Mouse (Mus musculus): ENCODE measurements at regions not wholly inside any gene's neighbourhood (a gene's known extent, or its start where the extent isn't known, plus 50 kb on each side); places are given as distances from the start of the nearest gene placed in this dataset.

DNA sequence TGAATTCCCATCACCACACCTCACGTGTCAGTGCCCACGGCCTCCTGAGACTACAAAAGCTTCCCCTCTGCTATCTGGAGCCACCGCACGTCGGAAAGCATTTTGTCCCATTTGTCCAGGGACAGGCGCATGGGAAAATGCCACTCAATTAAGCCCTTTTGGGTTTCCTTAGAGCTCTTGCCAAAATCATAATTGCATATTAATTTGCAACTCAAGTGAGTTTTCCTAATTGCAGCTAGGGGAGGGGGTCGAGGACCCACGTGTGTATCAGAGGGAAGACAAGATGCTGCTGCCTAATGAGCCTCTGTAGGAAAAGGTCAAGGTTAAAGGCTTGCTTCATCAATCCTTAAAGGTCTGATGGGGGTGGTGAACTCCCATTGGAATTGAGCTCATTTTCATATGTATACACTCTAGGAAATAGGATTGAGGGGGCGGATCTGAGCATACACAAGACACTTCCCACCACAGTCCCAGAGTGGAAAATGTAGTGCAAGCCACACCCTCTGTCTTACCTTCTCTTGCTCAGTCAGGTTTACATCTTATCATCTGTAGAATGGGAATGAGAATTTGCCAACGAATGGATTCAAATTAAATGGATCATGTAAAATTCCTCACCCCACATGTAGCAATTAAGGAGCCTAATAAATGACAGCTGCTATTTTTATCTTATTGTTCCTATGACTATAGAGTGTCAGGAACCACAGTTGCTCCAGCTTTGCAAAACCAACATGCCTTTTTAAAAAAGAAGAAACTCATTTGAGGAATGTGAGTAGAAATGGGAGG, 179.6 kb upstream of the Tenm4 start:
- ATAC-seq (ENCODE audit: low FRiP score) = no peak
- Histone ChIP-seq H3K4me2 (no peak overlapping the region), H3K9ac (replicated peaks) (no peak overlapping the region), H3K4me1 (no peaks in the 10 kb centered on the region; the same call in 1 of the 2 replicates), H3K27me3 (replicated peaks) (peaks cover 5% of the 10 kb centered on the region; the same call in 1 of the 2 replicates), H3K4me3 (replicated peaks) (no peak overlapping the region), H3K27ac (replicated peaks) (no peak overlapping the region), H3K36me3 (no peaks in the 10 kb centered on the region), H3K9me3 (replicated peaks) (no peaks in the 10 kb centered on the region)
- WGBS = 21% methylated on average over 10 of the region's 10 CpGs

- no peak overlapping the region for H3K27ac ChIP-seq (replicated peaks)
- H3K4me3 ChIP-seq (replicated peaks) = no peak overlapping the region
- H3K36me3 ChIP-seq = no peaks in the 10 kb centered on the region
- 91% methylated on average over 3 of the region's 3 CpGs for WGBS
- H3K27me3 ChIP-seq (replicated peaks) = peaks cover 5% of the 10 kb centered on the region; the same call in 1 of the 2 replicates
- H3K4me1 ChIP-seq = peaks cover under 1% of the 10 kb centered on the region
- ATAC-seq (ENCODE audit: low FRiP score) = no peak
- no peak overlapping the region for H3K4me2 ChIP-seq
- no peak overlapping the region for H3K9ac ChIP-seq (replicated peaks)
- H3K9me3 ChIP-seq (replicated peaks) = no peaks in the 10 kb centered on the region
Observed at GRCm38 (mm10) chr7:95992033-95992516, 179.0 kb upstream of the Tenm4 start.

GRCm38 (mm10) chr7:95992521-95992920, 178.5 kb upstream of the Tenm4 start:
- 89% methylated on average over 3 of the region's 3 CpGs for WGBS
- H3K36me3 ChIP-seq = no peaks in the 10 kb centered on the region
- peaks cover 5% of the 10 kb centered on the region; the same call in 1 of the 2 replicates for H3K27me3 ChIP-seq (replicated peaks)
- H3K27ac ChIP-seq (replicated peaks) = no peak overlapping the region
- peaks cover 3% of the 10 kb centered on the region for H3K4me1 ChIP-seq
- no peaks in the 10 kb centered on the region for H3K9me3 ChIP-seq (replicated peaks)
- H3K4me3 ChIP-seq (replicated peaks) = no peak overlapping the region
- H3K9ac ChIP-seq (replicated peaks) = no peak overlapping the region
- H3K4me2 ChIP-seq = no peak overlapping the region
- ATAC-seq (ENCODE audit: low FRiP score) = no peak

GRCm38 (mm10) chr7:95997190-95997589, 173.9 kb upstream of the Tenm4 start:
- Histone ChIP-seq H3K4me2 (no peak overlapping the region), H3K9ac (replicated peaks) (no peak overlapping the region), H3K36me3 (no peaks in the 10 kb centered on the region), H3K9me3 (replicated peaks) (no peaks in the 10 kb centered on the region), H3K27ac (replicated peaks) (no peak overlapping the region), H3K4me3 (replicated peaks) (no peak overlapping the region), H3K4me1 (peaks cover 7% of the 10 kb centered on the region; the same call in 1 of the 2 replicates), H3K27me3 (replicated peaks) (no peaks in the 10 kb centered on the region)
- 64% methylated on average over 3 of the region's 3 CpGs for WGBS
- ATAC-seq (ENCODE audit: low FRiP score) = no peak

DNA sequence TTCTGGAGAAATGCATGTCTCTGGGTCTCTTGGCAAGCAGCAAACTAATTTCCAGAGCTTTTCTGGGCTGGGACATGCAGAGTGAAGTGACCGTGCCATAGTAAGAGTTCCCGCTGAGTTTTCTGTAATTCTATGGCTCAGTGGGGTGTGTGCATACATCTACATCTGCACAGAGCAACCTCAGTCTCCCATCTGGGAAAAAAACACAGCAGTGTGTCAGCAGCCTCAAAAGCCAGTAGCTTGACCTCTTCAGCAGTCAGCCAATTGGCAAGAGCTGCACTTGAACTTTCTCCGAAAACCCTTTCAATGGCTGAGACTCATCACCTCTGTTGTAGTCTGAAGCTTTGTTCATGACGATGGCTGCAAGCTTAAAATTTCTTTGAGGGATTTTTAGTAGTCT, 171.9 kb upstream of the Tenm4 start:
- Histone ChIP-seq H3K27ac (replicated peaks) (no peak overlapping the region), H3K36me3 (no peaks in the 10 kb centered on the region), H3K4me3 (replicated peaks) (no peak overlapping the region), H3K4me1 (peaks cover 7% of the 10 kb centered on the region; the same call in 1 of the 2 replicates), H3K9ac (replicated peaks) (no peak overlapping the region), H3K27me3 (replicated peaks) (no peaks in the 10 kb centered on the region), H3K9me3 (replicated peaks) (no peaks in the 10 kb centered on the region), H3K4me2 (no peak overlapping the region)
- WGBS = 35% methylated on average over 4 of the region's 4 CpGs
- no peak for ATAC-seq (ENCODE audit: low FRiP score)

DNA sequence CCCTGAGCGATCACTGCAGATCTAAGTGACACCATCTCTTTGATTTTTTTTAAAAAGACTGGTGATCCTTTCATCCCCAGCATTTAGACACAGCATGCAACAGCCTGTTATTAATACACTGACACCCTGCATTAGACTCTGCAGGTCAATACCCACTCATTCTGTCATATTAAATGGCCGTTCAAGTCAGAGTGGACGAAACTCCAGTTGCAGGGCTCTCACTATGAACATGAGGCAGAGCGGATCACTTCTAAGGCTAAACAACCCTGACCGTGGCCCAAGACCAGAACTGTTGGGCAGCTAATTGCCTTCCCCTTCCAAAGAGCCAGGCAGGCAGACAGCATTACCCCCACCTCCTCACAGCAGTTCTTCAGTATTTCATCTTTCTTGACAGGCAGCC, 168.6 kb upstream of the Tenm4 start:
- no peak overlapping the region for H3K27ac ChIP-seq (replicated peaks)
- no peaks in the 10 kb centered on the region for H3K9me3 ChIP-seq (replicated peaks)
- no peaks in the 10 kb centered on the region for H3K27me3 ChIP-seq (replicated peaks)
- no peaks in the 10 kb centered on the region for H3K36me3 ChIP-seq
- 0 out of 2 replicates have a peak, but pooled peaks cover 3% of the 10 kb centered on the region for H3K4me1 ChIP-seq
- no peak overlapping the region for H3K9ac ChIP-seq (replicated peaks)
- ATAC-seq (ENCODE audit: low FRiP score) = no peak
- H3K4me3 ChIP-seq (replicated peaks) = no peak overlapping the region
- 76% methylated on average over 5 of the region's 5 CpGs for WGBS
- H3K4me2 ChIP-seq = no peak overlapping the region

DNA sequence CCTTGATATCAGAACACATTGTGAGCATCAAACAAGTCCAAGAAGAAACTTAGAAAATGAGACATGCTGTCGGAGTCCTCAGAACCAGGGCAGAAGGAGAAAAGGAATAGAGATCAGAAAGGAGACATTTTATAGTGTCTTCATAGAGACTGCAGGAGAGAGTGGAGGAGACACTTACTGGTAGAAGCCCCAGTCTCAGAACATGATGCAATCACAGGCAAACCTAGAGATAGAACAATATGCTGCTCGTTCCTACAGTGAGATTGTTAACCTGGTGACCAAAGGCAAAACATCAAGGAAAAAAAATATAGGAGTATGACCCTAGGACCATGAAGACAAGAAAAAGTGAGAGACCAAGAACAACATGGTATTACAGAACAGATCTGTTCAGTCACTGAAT, 164.7 kb upstream of the Tenm4 start:
- H3K9me3 ChIP-seq (replicated peaks) = no peaks in the 10 kb centered on the region
- no peak overlapping the region for H3K4me2 ChIP-seq
- no peak for ATAC-seq (ENCODE audit: low FRiP score)
- no peak overlapping the region for H3K4me3 ChIP-seq (replicated peaks)
- H3K27ac ChIP-seq (replicated peaks) = no peak overlapping the region
- H3K9ac ChIP-seq (replicated peaks) = no peak overlapping the region
- no peaks in the 10 kb centered on the region for H3K36me3 ChIP-seq
- no peaks in the 10 kb centered on the region for H3K4me1 ChIP-seq
- H3K27me3 ChIP-seq (replicated peaks) = no peaks in the 10 kb centered on the region
- WGBS = 91% methylated on average over 2 of the region's 2 CpGs

DNA sequence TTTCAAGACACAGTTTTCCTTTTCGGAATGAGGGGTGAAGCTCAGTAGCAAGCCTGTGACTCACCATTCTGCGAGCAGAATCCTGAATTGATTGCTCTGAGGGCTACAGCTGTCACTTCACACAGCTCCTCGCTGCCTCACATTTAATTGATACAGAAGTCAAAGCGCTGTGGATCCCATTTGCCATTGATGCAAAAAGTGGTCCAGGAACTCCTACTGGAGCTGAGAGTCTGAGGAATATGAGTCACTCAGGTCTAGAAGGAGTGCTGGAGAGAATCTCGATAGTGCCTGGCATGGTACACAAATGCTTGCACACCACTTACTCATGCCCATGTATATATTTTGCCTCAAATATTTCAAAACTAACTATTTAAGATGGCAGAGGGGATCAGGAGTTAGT, 158.0 kb upstream of the Tenm4 start:
- WGBS = 80% methylated on average over 5 of the region's 5 CpGs
- Histone ChIP-seq H3K4me2 (no peak overlapping the region), H3K9ac (replicated peaks) (no peak overlapping the region), H3K4me1 (no peaks in the 10 kb centered on the region), H3K36me3 (no peaks in the 10 kb centered on the region), H3K27ac (replicated peaks) (no peak overlapping the region), H3K9me3 (replicated peaks) (no peaks in the 10 kb centered on the region), H3K4me3 (replicated peaks) (no peak overlapping the region), H3K27me3 (replicated peaks) (no peaks in the 10 kb centered on the region)
- no peak for ATAC-seq (ENCODE audit: low FRiP score)

- Histone ChIP-seq H3K9ac (replicated peaks) (no peak overlapping the region), H3K27ac (replicated peaks) (no peak overlapping the region), H3K36me3 (no peaks in the 10 kb centered on the region), H3K4me1 (no peaks in the 10 kb centered on the region), H3K9me3 (replicated peaks) (no peaks in the 10 kb centered on the region), H3K4me2 (no peak overlapping the region), H3K4me3 (replicated peaks) (no peak overlapping the region), H3K27me3 (replicated peaks) (no peaks in the 10 kb centered on the region)
- WGBS = 90% methylated on average over 6 of the region's 6 CpGs
- ATAC-seq (ENCODE audit: low FRiP score) = no peak
Observed at GRCm38 (mm10) chr7:96017112-96017884, 153.7 kb upstream of the Tenm4 start.

DNA sequence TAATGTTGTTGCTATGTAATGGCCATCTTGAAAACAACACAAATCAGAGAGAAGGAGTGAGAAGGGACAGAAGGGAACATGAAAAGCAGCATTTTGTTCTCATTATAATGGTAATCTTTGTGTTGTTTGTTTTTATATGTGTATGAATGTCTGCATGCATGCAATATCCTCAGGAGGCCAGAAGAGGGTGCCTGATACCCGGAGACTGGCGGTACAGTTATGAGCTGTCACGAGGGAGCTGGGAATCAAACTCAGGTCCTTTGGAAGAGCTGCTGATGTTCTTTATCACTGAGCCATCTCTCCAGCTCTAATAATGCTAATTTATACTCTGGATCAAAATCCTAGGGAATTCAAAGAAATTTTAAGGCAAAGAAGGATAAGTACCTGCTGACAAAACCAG, 147.0 kb upstream of the Tenm4 start:
- Histone ChIP-seq H3K4me2 (no peak overlapping the region), H3K4me3 (replicated peaks) (no peak overlapping the region), H3K27me3 (replicated peaks) (no peaks in the 10 kb centered on the region), H3K27ac (replicated peaks) (no peak overlapping the region), H3K9ac (replicated peaks) (no peak overlapping the region), H3K9me3 (replicated peaks) (no peaks in the 10 kb centered on the region), H3K4me1 (no peaks in the 10 kb centered on the region), H3K36me3 (no peaks in the 10 kb centered on the region)
- ATAC-seq (ENCODE audit: low FRiP score) = no peak
- WGBS = 94% methylated on average over 3 of the region's 3 CpGs

GRCm38 (mm10) chr7:96026781-96027418, 144.1 kb upstream of the Tenm4 start:
- WGBS = 84% methylated on average over 6 of the region's 6 CpGs
- ATAC-seq (ENCODE audit: low FRiP score) = no peak
- Histone ChIP-seq H3K4me1 (no peaks in the 10 kb centered on the region), H3K4me3 (replicated peaks) (no peak overlapping the region), H3K36me3 (no peaks in the 10 kb centered on the region), H3K9me3 (replicated peaks) (no peaks in the 10 kb centered on the region), H3K27ac (replicated peaks) (no peak overlapping the region), H3K9ac (replicated peaks) (no peak overlapping the region), H3K27me3 (replicated peaks) (no peaks in the 10 kb centered on the region), H3K4me2 (no peak overlapping the region)
